Mouse (Mus musculus) spleen, postnatal 0 days (tissue): ENCODE data around the gene Oxgr1. TPM values are rescaled to one million over a fixed set of nuclear protein-coding genes. Genes with fewer than 3 reads are reported as not detected.

Experiments used
- polyA plus RNA-seq: library from polyadenylated mRNA; unstranded; fragments of >200 nt; fragmentation: Nextera tagmentation; extraction: Ambion mirVana; gene quantifications from 2 replicates; pipeline ENCODE4 v1.2.1, GENCODE M21; 2015

Oxgr1 gene
- not detected in 2 replicates for polyA plus RNA-seq

GRCm38 (mm10) chr14:120042187-120042820 is at the start of gene Oxgr1:
Oxgr1 (minus strand) TSS chr14:120042435.

Other genes with a start within 250 kb of the Oxgr1 start
- 32.9 and 39.7 TPM in 2 replicates for gene Mbnl2, start 233.2 kb upstream of the Oxgr1 start, polyA plus RNA-seq